In genomic region chr13:71957147-71957546, GRCm38 (mm10) we compare ENCODE assay signal across 11 mouse cellular contexts. TPM values are rescaled to one million over a fixed set of nuclear protein-coding genes. Genes with fewer than 3 reads are reported as not detected.
DNase-seq lines count a peak whose midpoint lies in the region; ATAC-seq and TF ChIP-seq lines count a peak whose summit lies in the region.
"Had no signal": no experiment of that assay in that cellular context is flagged by ENCODE, and none has a peak within 500 bp of the region (broad histone marks: within the 10 kb centered on the region; RNA-seq: fewer than 3 reads in every experiment).

No protein-coding gene starts in this region.

- H3K4me3 ChIP-seq in heart, embryonic 14.5 days (ENCODE audit: control insufficient read depth in 1 of 2, insufficient read depth in 1 of 2, low read depth in 1 of 2, low read length in 2 of 2): no peak overlapping the region
- H3K4me3 ChIP-seq in embryonic fibroblast, embryonic 13.5 days (ENCODE audit: insufficient read depth, low read length): peak overlapping the region; percentile 40
- peak overlapping the region; percentile 92 for H3K4me3 ChIP-seq in midbrain, embryonic 12.5 days
- H3K4me3 ChIP-seq in gastrocnemius, adult 2 months: no peak overlapping the region

- no peak for TF ChIP-seq POLR2A in embryonic fibroblast, embryonic 13.5 days (IDR thresholded peaks at IDR 0.05; ENCODE audit: low read depth, low read length)

- H3K27ac ChIP-seq in heart, embryonic 14.5 days (replicated peaks in 1 of 2; ENCODE audit: control insufficient read depth in 1 of 2, insufficient read depth in 1 of 2, low read depth in 2 of 2, low read length in 2 of 2): no peak overlapping the region
- no peak overlapping the region for H3K27ac ChIP-seq in embryonic fibroblast, embryonic 13.5 days (ENCODE audit: insufficient read depth, low read length)
- H3K27ac ChIP-seq in midbrain, embryonic 12.5 days (replicated peaks): 0 out of 2 replicates have a peak overlapping the region, but pooled peaks have one; percentile 30
- H3K27ac ChIP-seq in gastrocnemius, adult 2 months: no peak overlapping the region

- no peak overlapping the region for H3K9ac ChIP-seq in heart, embryonic 14.5 days (ENCODE audit: low read length)
- H3K9ac ChIP-seq in midbrain, embryonic 12.5 days (replicated peaks): peak overlapping the region; percentile 98

- no peak for TF ChIP-seq CTCF in embryonic fibroblast, embryonic 13.5 days (IDR thresholded peaks at IDR 0.05; ENCODE audit: borderline replicate concordance, insufficient read depth, low read length)
- no peak for TF ChIP-seq CTCF in gastrocnemius, adult 2 months (IDR thresholded peaks at IDR 0.05)

- intact Hi-C loops in gastrocnemius, adult 2 months (cut with DNase I): loop anchor here (10.0 kb wide), 1 partner anchor 502 kb away; no protein-coding TSS in a partner anchor

- no peaks in the 10 kb centered on the region for H3K36me3 ChIP-seq in heart, embryonic 14.5 days (ENCODE audit: control insufficient read depth, insufficient read depth, low read length)
- H3K36me3 ChIP-seq in midbrain, embryonic 12.5 days: peaks cover 6% of the 10 kb centered on the region; the same call in 1 of the 2 replicates

- 44% methylated on average over 18 of the region's 18 CpGs for WGBS in heart, embryonic 14.5 days
- WGBS in midbrain, embryonic 12.5 days: 11% methylated on average over 18 of the region's 18 CpGs

- H3K4me2 ChIP-seq in heart, embryonic 14.5 days (ENCODE audit: low read length): peak overlapping the region; percentile 7; the same call in 1 of the 2 replicates
- peak overlapping the region; percentile 71 for H3K4me2 ChIP-seq in midbrain, embryonic 12.5 days (replicated peaks)

- peaks cover 2 to 12% of the 10 kb centered on the region in 2 experiments; a peak in 2 of 4 replicates for H3K4me1 ChIP-seq in heart, embryonic 14.5 days (ENCODE audit: control insufficient read depth in 2 of 2, insufficient read depth in 2 of 2, low read length in 2 of 2)
- no peaks in the 10 kb centered on the region for H3K4me1 ChIP-seq in embryonic fibroblast, embryonic 13.5 days (ENCODE audit: control insufficient read depth, insufficient read depth, low read length)
- H3K4me1 ChIP-seq in midbrain, embryonic 12.5 days: peaks cover 50% of the 10 kb centered on the region

- H3K9me3 ChIP-seq in heart, embryonic 14.5 days (ENCODE audit: control insufficient read depth, low read length): no peaks in the 10 kb centered on the region
- H3K9me3 ChIP-seq in midbrain, embryonic 12.5 days: no peaks in the 10 kb centered on the region

- H3K27me3 ChIP-seq in heart, embryonic 14.5 days (ENCODE audit: control insufficient read depth, insufficient read depth, low read length): peaks cover 64% of the 10 kb centered on the region
- peaks cover 65% of the 10 kb centered on the region for H3K27me3 ChIP-seq in midbrain, embryonic 12.5 days

- no peak for ATAC-seq in heart, embryonic 14.5 days (ENCODE audit: insufficient number of reproducible peaks, insufficient read depth, low FRiP score, low read depth)
- no peak for ATAC-seq in midbrain, embryonic 12.5 days (ENCODE audit: low FRiP score, low read depth)
- ATAC-seq: CD4-positive, CD25-positive, alpha-beta regulatory T cell, adult 4 months had no signal

- DNase-seq in heart, adult 8-10 months (ENCODE audit: low spot score): no peak
- DNase-seq in R1 (ENCODE audit: low read depth, low spot score): peak; percentile 20
- DNase-seq in urinary bladder, postnatal 14 days (ENCODE audit: low spot score): no peak
- DNase-seq in gastrocnemius, adult 2 months: no peak
- no peak for DNase-seq in testis, postnatal 10 days (ENCODE audit: low spot score)
- DNase-seq: right cerebral cortex, adult 18-20 months had no signal

RNA-seq across cellular contexts. Expression of gene Irx1, which starts 6.4 kb away (rescaled TPM):
- polyA plus RNA-seq in heart, embryonic 14.5 days (2014; fragmentation: Nextera tagmentation; extraction: Ambion mirVana): 1.5 and 2.5 TPM in 2 replicates
- 1 to 10 TPM; 6.4 to 9.3 (median 8.3) TPM for total RNA-seq in heart, adult 8-10 months (2022)
- 24.7 and 39.1 TPM in 2 replicates for polyA plus RNA-seq in embryonic fibroblast, embryonic 13.5 days (2011; ENCODE audit: insufficient read length, low read depth, missing spikeins)
- 13.3 and 15.0 TPM in 2 replicates for polyA plus RNA-seq in midbrain, embryonic 12.5 days (2016; fragmentation: Nextera tagmentation; extraction: Ambion mirVana)
- not detected for total RNA-seq in gastrocnemius, adult 2 months (2021)
- total RNA-seq: adrenal gland, postnatal 36 days had no signal
- polyA plus RNA-seq: CD4-positive, CD25-positive, alpha-beta regulatory T cell, adult 4 months had no signal

Comparison
In these comparisons a context has a peak if more than half of its experiments do, and no peak if none do; other contexts are left out.
1. H3K4me3 ChIP-seq: peak in embryonic fibroblast, embryonic 13.5 days (single experiment) and midbrain, embryonic 12.5 days (single experiment); none in heart, embryonic 14.5 days (0 of 2) and gastrocnemius, adult 2 months (single experiment).